Mouse (Mus musculus): ENCODE measurements around the gene Casc3.

GRCm38 (mm10) chr11:98771131-98771530 lies 33.6 kb upstream of the Casc3 start:
- TF ChIP-seq CTCF (IDR thresholded peaks at IDR 0.05; ENCODE audit: extremely low read depth, insufficient read depth, insufficient read length, insufficient replicate concordance): no peak
- no peak for TF ChIP-seq POLR2A (IDR thresholded peaks at IDR 0.05; ENCODE audit: low read depth, low read length)

Measured in spleen, adult 2 months (tissue).